Mouse (Mus musculus) common myeloid progenitor, adult 5-6 weeks (primary cell): ENCODE measurements around the gene Tnk1. TPM values are rescaled to one million over a fixed set of nuclear protein-coding genes. Genes with fewer than 3 reads are reported as not detected.

Source experiments
- ATAC-seq: replicated peaks from 2 replicates; pipeline ENCODE4 v1.8.0; 2016; ENCODE audit warnings: low read depth, mild to moderate bottlenecking, moderate TSS enrichment, inconsistent platforms; ENCODE audit not compliant: poor library complexity, severe bottlenecking
- total RNA-seq: library from RNA; stranded (forward); fragments of 200-1000, 187-1606 nt; gene quantifications from 2 replicates; pipeline ENCODE4 v1.2.3, GENCODE M21; 2017

The Tnk1 gene
- total RNA-seq, 1 experiment from 2014 or later: not detected

- peak; percentile 26 for ATAC-seq
These were observed 11.5 kb downstream of the Tnk1 start for GRCm38 (mm10) chr11:69846738-69847688.

GRCm38 (mm10) chr11:69846198-69846680 lies 12.3 kb downstream of the Tnk1 start, which contains the start of gene Plscr3:
Gene Plscr3 (plus strand): TSS chr11:69846376.
- ATAC-seq: peak; percentile 83

- no peak for ATAC-seq
These were observed 19.8 kb downstream of the Tnk1 start for GRCm38 (mm10) chr11:69838714-69839104.

- peak; percentile 81 for ATAC-seq
These were observed 20.4 kb downstream of the Tnk1 start, which contains the start of gene Tmem256 for GRCm38 (mm10) chr11:69837952-69838713. Gene Tmem256 (plus strand): TSS chr11:69838514.

- peak; percentile 6; the same call in 1 of the 2 replicates for ATAC-seq
These were observed 21.0 kb downstream of the Tnk1 start, which contains the start of gene Nlgn2 for GRCm38 (mm10) chr11:69837604-69837951. Gene Nlgn2 (minus strand): TSS chr11:69837784.

GRCm38 (mm10) chr11:69836703-69837576 lies 21.6 kb downstream of the Tnk1 start:
- no peak for ATAC-seq

GRCm38 (mm10) chr11:69835966-69836335 lies 22.6 kb downstream of the Tnk1 start:
- ATAC-seq: no peak

GRCm38 (mm10) chr11:69835326-69835965 lies 23.1 kb downstream of the Tnk1 start:
- ATAC-seq: no peak

GRCm38 (mm10) chr11:69834001-69834549 lies 24.5 kb downstream of the Tnk1 start:
- peak; percentile 10; the same call in 1 of the 2 replicates for ATAC-seq

- ATAC-seq: no peak
These were observed 25.0 kb downstream of the Tnk1 start for GRCm38 (mm10) chr11:69833554-69833953.

GRCm38 (mm10) chr11:69828832-69829231 lies 29.7 kb downstream of the Tnk1 start:
- no peak for ATAC-seq

- no peak for ATAC-seq
These were observed 35.1 kb downstream of the Tnk1 start for GRCm38 (mm10) chr11:69823456-69823855.

- no peak for ATAC-seq
These were observed 36.5 kb downstream of the Tnk1 start, which contains the start of gene Spem1 for GRCm38 (mm10) chr11:69822080-69822479. Gene Spem1 (minus strand): TSS chr11:69822180.

- ATAC-seq: no peak
These were observed 39.7 kb downstream of the Tnk1 start for GRCm38 (mm10) chr11:69818871-69819270.

- ATAC-seq: no peak
These were observed 40.2 kb downstream of the Tnk1 start, which contains the start of gene Spem2 for GRCm38 (mm10) chr11:69818365-69818764. Gene Spem2 (minus strand): TSS chr11:69818465.

GRCm38 (mm10) chr11:69816520-69816919 lies 42.0 kb downstream of the Tnk1 start:
- no peak for ATAC-seq

- no peak for ATAC-seq
These were observed 43.4 kb downstream of the Tnk1 start, which contains the start of gene Gm39566 for GRCm38 (mm10) chr11:69815155-69815554. Gene Gm39566 (minus strand): TSS chr11:69815298.

- no peak for ATAC-seq
These were observed 48.2 kb downstream of the Tnk1 start for GRCm38 (mm10) chr11:69810280-69810679.

- ATAC-seq: no peak
These were observed 50.9 kb downstream of the Tnk1 start for GRCm38 (mm10) chr11:69807641-69808040.
